Mouse (Mus musculus): ENCODE results near the gene Dynll1. TPM values are rescaled to one million over a fixed set of nuclear protein-coding genes. Genes with fewer than 3 reads are reported as not detected.

Gene Dynll1
- polyA plus RNA-seq, 1 experiment from 2014 or later = 1,201 TPM

GRCm38 (mm10) chr5:115294173-115294572 lies 6.6 kb downstream of the Dynll1 start:
- WGBS = 93% methylated on average over 8 of the region's 8 CpGs
- H3K4me1 ChIP-seq (ENCODE audit: control insufficient read depth, insufficient read depth, low read length) = peaks cover 6% of the 10 kb centered on the region
- no peaks in the 10 kb centered on the region for H3K9me3 ChIP-seq (ENCODE audit: control insufficient read depth, low read length)
- no peak overlapping the region for H3K27ac ChIP-seq (replicated peaks; ENCODE audit: low read depth, low read length)
- no peaks in the 10 kb centered on the region for H3K27me3 ChIP-seq (ENCODE audit: control insufficient read depth, insufficient read depth, low read length)
- ATAC-seq (ENCODE audit: low FRiP score, low TSS enrichment) (no peak), DNase-seq (no peak)
- peaks cover 84% of the 10 kb centered on the region for H3K36me3 ChIP-seq (ENCODE audit: control insufficient read depth, insufficient read depth, low read length)
- no peak overlapping the region for H3K4me2 ChIP-seq (ENCODE audit: low read length)
- H3K4me3 ChIP-seq (replicated peaks; ENCODE audit: low read depth, low read length) = no peak overlapping the region
- H3K9ac ChIP-seq (replicated peaks; ENCODE audit: low read length) = no peak overlapping the region

GRCm38 (mm10) chr5:115284735-115285134 lies 16.1 kb downstream of the Dynll1 start:
- DNase-seq (no peak), ATAC-seq (ENCODE audit: low FRiP score, low TSS enrichment) (no peak)
- Histone ChIP-seq H3K27ac (replicated peaks; ENCODE audit: low read depth, low read length) (no peak overlapping the region), H3K4me1 (ENCODE audit: control insufficient read depth, insufficient read depth, low read length) (peaks cover 5% of the 10 kb centered on the region), H3K9ac (replicated peaks; ENCODE audit: low read length) (no peak overlapping the region), H3K27me3 (ENCODE audit: control insufficient read depth, insufficient read depth, low read length) (no peaks in the 10 kb centered on the region), H3K4me3 (replicated peaks; ENCODE audit: low read depth, low read length) (no peak overlapping the region), H3K4me2 (ENCODE audit: low read length) (no peak overlapping the region), H3K36me3 (ENCODE audit: control insufficient read depth, insufficient read depth, low read length) (peaks cover 40% of the 10 kb centered on the region), H3K9me3 (ENCODE audit: control insufficient read depth, low read length) (no peaks in the 10 kb centered on the region)
- WGBS = 92% methylated on average over 3 of the region's 3 CpGs

GRCm38 (mm10) chr5:115280050-115280687 lies 20.6 kb downstream of the Dynll1 start:
- Histone ChIP-seq H3K4me1 (ENCODE audit: control insufficient read depth, insufficient read depth, low read length) (peaks cover 5% of the 10 kb centered on the region), H3K27ac (replicated peaks; ENCODE audit: low read depth, low read length) (peak overlapping the region; percentile 55), H3K36me3 (ENCODE audit: control insufficient read depth, insufficient read depth, low read length) (peaks cover 18% of the 10 kb centered on the region), H3K27me3 (ENCODE audit: control insufficient read depth, insufficient read depth, low read length) (no peaks in the 10 kb centered on the region), H3K9me3 (ENCODE audit: control insufficient read depth, low read length) (no peaks in the 10 kb centered on the region), H3K4me3 (replicated peaks; ENCODE audit: low read depth, low read length) (peak overlapping the region; percentile 88), H3K9ac (replicated peaks; ENCODE audit: low read length) (peak overlapping the region; percentile 82), H3K4me2 (ENCODE audit: low read length) (peak overlapping the region; percentile 86)
- no peak for ATAC-seq (ENCODE audit: low FRiP score, low TSS enrichment)
- DNase-seq = peak; percentile 19
- WGBS = 8% methylated on average over 17 of the region's 17 CpGs

GRCm38 (mm10) chr5:115279226-115280049 lies 21.4 kb downstream of the Dynll1 start, which contains the start of gene Coq5:
Gene Coq5, plus strand, starts transcription at chr5:115279666.
- peak within 1 kb of the TSS; percentile 82 for H3K9ac ChIP-seq (replicated peaks; ENCODE audit: low read length)
- WGBS = 3% methylated on average over 43 of the region's 45 CpGs
- peak within 1 kb of the TSS; percentile 88 for H3K4me3 ChIP-seq (replicated peaks; ENCODE audit: low read depth, low read length)
- no peaks in the 10 kb centered on the region for H3K27me3 ChIP-seq (ENCODE audit: control insufficient read depth, insufficient read depth, low read length)
- H3K9me3 ChIP-seq (ENCODE audit: control insufficient read depth, low read length) = no peaks in the 10 kb centered on the region
- H3K36me3 ChIP-seq (ENCODE audit: control insufficient read depth, insufficient read depth, low read length) = peaks cover 14% of the 10 kb centered on the region
- ATAC-seq (ENCODE audit: low FRiP score, low TSS enrichment) (peak; percentile 69; the same call in 1 of the 2 replicates), DNase-seq (peak; percentile 93)
- H3K4me2 ChIP-seq (ENCODE audit: low read length) = peak within 1 kb of the TSS; percentile 86
- peaks cover 5% of the 10 kb centered on the region for H3K4me1 ChIP-seq (ENCODE audit: control insufficient read depth, insufficient read depth, low read length)
- H3K27ac ChIP-seq (replicated peaks; ENCODE audit: low read depth, low read length) = peak within 1 kb of the TSS; percentile 55

GRCm38 (mm10) chr5:115278785-115279184 lies 22.0 kb downstream of the Dynll1 start:
- WGBS = 66% methylated on average over 2 of the region's 2 CpGs
- ATAC-seq (ENCODE audit: low FRiP score, low TSS enrichment) = no peak

GRCm38 (mm10) chr5:115278053-115278452 lies 22.7 kb downstream of the Dynll1 start:
- peaks cover 5% of the 10 kb centered on the region for H3K4me1 ChIP-seq (ENCODE audit: control insufficient read depth, insufficient read depth, low read length)
- no peaks in the 10 kb centered on the region for H3K27me3 ChIP-seq (ENCODE audit: control insufficient read depth, insufficient read depth, low read length)
- 82% methylated on average over 1 of the region's 1 CpGs for WGBS
- H3K4me2 ChIP-seq (ENCODE audit: low read length) = no peak overlapping the region
- no peak overlapping the region for H3K27ac ChIP-seq (replicated peaks; ENCODE audit: low read depth, low read length)
- H3K4me3 ChIP-seq (replicated peaks; ENCODE audit: low read depth, low read length) = no peak overlapping the region
- ATAC-seq (ENCODE audit: low FRiP score, low TSS enrichment) = no peak
- no peaks in the 10 kb centered on the region for H3K9me3 ChIP-seq (ENCODE audit: control insufficient read depth, low read length)
- H3K9ac ChIP-seq (replicated peaks; ENCODE audit: low read length) = no peak overlapping the region
- no peak for DNase-seq
- 0 out of 2 replicates have a peak, but pooled peaks cover under 1% of the 10 kb centered on the region for H3K36me3 ChIP-seq (ENCODE audit: control insufficient read depth, insufficient read depth, low read length)

More at GRCm38 (mm10) chr5:115278785-115279184, 22.0 kb downstream of the Dynll1 start:
- DNase-seq = no peak
- Histone ChIP-seq H3K9me3 (ENCODE audit: control insufficient read depth, low read length) (no peaks in the 10 kb centered on the region), H3K4me2 (ENCODE audit: low read length) (no peak overlapping the region), H3K4me1 (ENCODE audit: control insufficient read depth, insufficient read depth, low read length) (peaks cover 5% of the 10 kb centered on the region), H3K4me3 (replicated peaks; ENCODE audit: low read depth, low read length) (no peak overlapping the region), H3K36me3 (ENCODE audit: control insufficient read depth, insufficient read depth, low read length) (peaks cover 8% of the 10 kb centered on the region), H3K27me3 (ENCODE audit: control insufficient read depth, insufficient read depth, low read length) (no peaks in the 10 kb centered on the region), H3K9ac (replicated peaks; ENCODE audit: low read length) (no peak overlapping the region), H3K27ac (replicated peaks; ENCODE audit: low read depth, low read length) (no peak overlapping the region)

GRCm38 (mm10) chr5:115275998-115276397 lies 24.8 kb downstream of the Dynll1 start:
- ATAC-seq (ENCODE audit: low FRiP score, low TSS enrichment) (no peak), DNase-seq (peak; percentile 35)
- H3K4me1 ChIP-seq (ENCODE audit: control insufficient read depth, insufficient read depth, low read length) = peaks cover 9% of the 10 kb centered on the region
- H3K4me3 ChIP-seq (replicated peaks; ENCODE audit: low read depth, low read length) = no peak overlapping the region
- no peak overlapping the region for H3K27ac ChIP-seq (replicated peaks; ENCODE audit: low read depth, low read length)
- H3K4me2 ChIP-seq (ENCODE audit: low read length) = no peak overlapping the region
- no peaks in the 10 kb centered on the region for H3K27me3 ChIP-seq (ENCODE audit: control insufficient read depth, insufficient read depth, low read length)
- WGBS = 36% methylated on average over 14 of the region's 14 CpGs
- H3K9ac ChIP-seq (replicated peaks; ENCODE audit: low read length) = no peak overlapping the region
- no peaks in the 10 kb centered on the region for H3K36me3 ChIP-seq (ENCODE audit: control insufficient read depth, insufficient read depth, low read length)
- no peaks in the 10 kb centered on the region for H3K9me3 ChIP-seq (ENCODE audit: control insufficient read depth, low read length)

- Histone ChIP-seq H3K27me3 (ENCODE audit: control insufficient read depth, insufficient read depth, low read length) (no peaks in the 10 kb centered on the region), H3K4me2 (ENCODE audit: low read length) (no peak overlapping the region), H3K36me3 (ENCODE audit: control insufficient read depth, insufficient read depth, low read length) (peaks cover 2% of the 10 kb centered on the region; the same call in 1 of the 2 replicates), H3K27ac (replicated peaks; ENCODE audit: low read depth, low read length) (no peak overlapping the region), H3K9ac (replicated peaks; ENCODE audit: low read length) (no peak overlapping the region), H3K9me3 (ENCODE audit: control insufficient read depth, low read length) (no peaks in the 10 kb centered on the region), H3K4me3 (replicated peaks; ENCODE audit: low read depth, low read length) (no peak overlapping the region), H3K4me1 (ENCODE audit: control insufficient read depth, insufficient read depth, low read length) (peaks cover 17% of the 10 kb centered on the region)
- DNase-seq = no peak
- WGBS = 98% methylated on average over 1 of the region's 1 CpGs
- no peak for ATAC-seq (ENCODE audit: low FRiP score, low TSS enrichment)
Measured at GRCm38 (mm10) chr5:115274771-115275170, 26.0 kb downstream of the Dynll1 start.

Data from midbrain, embryonic 14.5 days (tissue).